Mouse (Mus musculus): ENCODE data around the gene Mthfd2.

The Mthfd2 gene

GRCm38 (mm10) chr6:83268144-83269010 lies 57.3 kb downstream of the Mthfd2 start:
- peak; percentile 88 for DNase-seq (ENCODE audit: low spot score)

- DNase-seq (ENCODE audit: low spot score), result no peak
These were observed 58.1 kb downstream of the Mthfd2 start for GRCm38 (mm10) chr6:83267616-83268015.

DNA sequence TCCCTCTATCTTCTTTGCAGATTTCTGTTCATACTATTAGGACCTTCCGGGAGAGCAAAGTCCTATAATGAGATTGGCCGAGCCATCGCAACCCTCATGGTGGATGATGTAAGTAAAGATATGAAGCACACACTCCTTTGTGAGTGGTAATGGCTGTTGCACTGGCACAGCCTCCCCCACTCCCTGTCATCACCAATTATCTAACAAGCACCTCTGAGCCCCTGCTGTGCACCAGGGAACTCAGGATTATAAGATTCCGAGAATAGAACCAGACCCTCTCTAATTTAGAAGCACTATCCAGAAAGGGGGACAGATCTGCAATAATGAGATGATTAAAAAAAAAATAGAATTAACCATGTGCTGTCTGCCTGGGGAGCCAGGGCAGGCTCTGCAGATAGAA lies 60.1 kb downstream of the Mthfd2 start:
- no peak for DNase-seq (ENCODE audit: low spot score)

DNA sequence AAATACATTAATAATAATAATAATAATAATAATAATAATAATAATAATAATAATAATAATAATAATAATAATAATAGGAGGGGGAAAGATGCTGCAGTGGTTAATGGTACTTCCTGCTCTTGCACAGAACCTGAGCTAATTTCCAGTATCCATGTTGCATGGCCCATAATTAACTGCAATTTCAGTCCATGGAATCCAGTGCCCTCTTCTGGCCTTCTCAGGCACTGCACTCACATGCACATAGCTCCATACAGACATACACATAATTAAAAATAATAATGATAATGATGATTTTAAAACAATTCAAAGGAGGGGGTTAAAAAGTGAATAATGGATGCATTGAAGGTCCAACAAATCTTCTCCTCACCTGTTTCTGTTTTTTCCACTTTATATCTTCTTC lies 60.5 kb downstream of the Mthfd2 start:
- no peak for DNase-seq (ENCODE audit: low spot score)

DNA sequence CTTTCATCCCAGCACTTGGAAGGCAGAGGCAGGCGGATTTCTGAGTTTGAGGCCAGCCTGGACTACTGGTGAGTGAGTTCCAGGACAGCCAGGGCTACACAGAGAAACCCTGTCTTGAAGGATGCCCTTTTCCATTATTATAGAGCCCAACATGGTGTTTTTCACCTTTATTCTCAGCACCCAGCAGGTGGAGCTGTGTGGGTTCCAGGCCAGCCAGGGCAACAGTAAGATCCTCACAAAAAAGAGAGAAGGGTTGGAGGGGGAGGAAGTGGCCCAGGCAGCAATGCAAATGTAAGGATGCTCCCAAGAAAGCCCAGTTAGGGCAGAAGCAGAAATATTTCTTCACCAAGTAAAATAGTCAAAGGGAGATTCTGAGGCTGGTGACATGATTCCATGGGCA lies 61.2 kb downstream of the Mthfd2 start:
- no peak for DNase-seq (ENCODE audit: low spot score)

Measured in testis, postnatal 14 days (tissue).